Mouse (Mus musculus): ENCODE data around the gene Reep3.
"Not testable (repeated sequence)": the region's sequence is repeated elsewhere in the genome, so short reads cannot be mapped to it uniquely, and the experiment has no call there.

Reep3 gene

DNA sequence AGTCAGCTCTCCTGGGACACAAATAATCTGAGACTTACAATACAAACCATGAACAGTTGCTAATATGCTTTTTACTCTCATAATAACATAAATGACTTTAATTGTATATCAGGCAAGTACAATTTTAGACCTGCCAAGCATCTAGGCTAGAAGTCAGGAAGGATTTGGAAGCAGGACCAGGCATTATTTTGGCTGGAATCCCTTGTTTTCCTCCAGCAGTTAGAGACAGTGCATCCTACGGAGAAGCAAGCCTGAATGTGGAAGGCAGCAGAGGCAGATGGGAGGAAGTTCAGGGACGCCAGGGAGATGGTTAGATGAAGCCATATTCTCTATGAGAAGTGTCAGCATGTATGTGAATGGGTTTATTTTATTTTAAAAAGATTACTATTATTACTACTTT is 79.4 kb downstream of the Reep3 start:
- in situ Hi-C loops (cut with MboI) = no loop called here

- in situ Hi-C loops (cut with MboI) = no loop called here
Measured at GRCm38 (mm10) chr10:67016615-67017278, 80.0 kb downstream of the Reep3 start.

GRCm38 (mm10) chr10:67014746-67015145 is 82.0 kb downstream of the Reep3 start:
- in situ Hi-C loops (cut with MboI) = no loop called here

- in situ Hi-C loops (cut with MboI) = no loop called here
Measured at GRCm38 (mm10) chr10:67010521-67010920, 86.2 kb downstream of the Reep3 start.

DNA sequence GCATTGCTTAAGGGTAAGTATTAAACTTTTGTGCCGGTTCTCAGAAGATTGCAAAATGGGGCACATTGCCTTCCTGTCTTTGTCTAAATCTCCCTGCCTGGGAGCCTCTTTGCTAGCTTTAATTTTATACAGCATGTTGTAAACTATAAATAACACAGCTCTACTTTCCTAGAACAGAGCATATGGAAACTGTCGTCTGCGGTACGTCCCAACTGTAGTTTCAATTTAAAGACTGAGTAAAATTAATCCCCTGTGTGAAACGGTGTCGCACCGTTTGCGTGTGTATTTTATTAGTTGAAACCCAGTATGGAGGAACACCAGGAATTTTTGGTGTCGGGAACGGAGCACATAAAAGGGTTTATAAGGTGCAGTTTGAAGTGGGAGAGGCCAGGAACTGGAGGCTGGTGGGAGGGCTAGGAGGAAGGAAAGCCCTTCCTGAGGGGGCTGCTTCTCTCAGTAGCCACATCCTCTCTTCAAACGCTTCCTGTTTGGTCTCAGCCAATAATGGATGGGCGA is 92.2 kb downstream of the Reep3 start:
- in situ Hi-C loops (cut with MboI) = no loop called here

GRCm38 (mm10) chr10:67003743-67004526 is 92.8 kb downstream of the Reep3 start:
- in situ Hi-C loops (cut with MboI) = no loop called here

DNA sequence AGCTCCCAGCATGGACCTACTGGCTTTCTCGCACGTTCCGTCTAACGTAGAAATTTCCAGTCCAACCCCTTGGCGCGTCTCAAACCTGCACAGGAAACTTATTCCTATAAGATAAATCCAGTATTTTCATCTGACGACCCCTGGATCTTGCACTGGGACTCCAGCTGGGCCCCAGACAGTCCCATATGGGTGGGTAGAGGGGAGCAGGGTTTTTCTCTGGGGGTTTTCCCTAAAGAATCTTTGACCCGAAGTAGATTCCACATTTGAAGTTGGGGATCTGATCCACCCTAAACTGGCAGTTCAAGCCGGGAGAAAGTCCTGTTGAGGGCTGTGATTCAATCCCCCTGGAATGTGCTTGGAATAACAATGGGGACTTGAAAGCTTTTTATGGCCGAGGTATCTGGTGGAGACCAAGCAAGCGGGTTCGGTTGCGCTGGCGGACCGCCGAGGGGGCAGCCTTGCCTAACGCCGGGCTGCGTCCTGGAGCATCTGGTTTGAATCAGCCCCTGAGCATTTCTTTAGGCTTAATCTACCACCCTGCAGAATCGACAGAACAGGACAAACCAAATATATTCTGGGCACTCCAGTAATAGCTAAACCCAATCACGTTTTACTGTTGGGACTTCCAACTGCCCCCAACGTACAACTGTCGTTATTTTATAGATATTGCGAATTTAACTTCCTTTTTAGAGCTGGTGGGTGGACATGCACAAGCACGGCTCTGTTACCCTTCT is 93.6 kb downstream of the Reep3 start:
- in situ Hi-C loops (cut with MboI) = no loop called here

- in situ Hi-C loops (cut with MboI) = no loop called here
Measured at GRCm38 (mm10) chr10:67002207-67003008, 94.3 kb downstream of the Reep3 start.

DNA sequence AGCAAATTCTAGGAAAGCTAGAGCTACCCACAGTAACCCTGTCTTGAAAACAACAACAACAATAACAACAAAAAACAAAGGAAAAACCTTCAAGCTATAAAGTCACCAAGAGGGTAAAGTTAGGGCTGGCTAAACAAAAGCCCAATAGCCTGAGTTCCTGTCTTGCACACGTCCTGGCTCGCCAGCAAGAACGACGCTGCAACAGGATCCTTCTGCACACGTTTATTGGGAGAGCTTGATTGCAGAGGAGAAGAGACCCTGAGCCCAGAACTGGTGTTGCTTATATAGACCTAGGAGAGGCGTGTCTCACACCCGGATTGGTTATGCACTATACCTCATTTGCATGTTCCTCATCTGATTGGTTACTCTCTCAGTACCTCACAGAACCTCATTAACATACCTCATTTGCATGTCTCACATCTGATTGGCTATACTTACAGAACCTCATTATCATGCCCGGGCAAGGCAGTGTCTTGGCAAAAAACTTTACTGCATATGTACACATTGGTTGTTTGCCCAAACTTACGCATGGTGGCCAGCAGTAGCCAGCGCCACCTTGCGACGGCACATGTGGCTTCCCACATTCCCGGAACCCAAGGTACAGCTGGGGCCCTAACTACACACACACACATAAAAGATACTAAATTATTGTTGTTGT is 95.7 kb downstream of the Reep3 start:
- in situ Hi-C loops (cut with MboI) = not testable (repeated sequence)

DNA sequence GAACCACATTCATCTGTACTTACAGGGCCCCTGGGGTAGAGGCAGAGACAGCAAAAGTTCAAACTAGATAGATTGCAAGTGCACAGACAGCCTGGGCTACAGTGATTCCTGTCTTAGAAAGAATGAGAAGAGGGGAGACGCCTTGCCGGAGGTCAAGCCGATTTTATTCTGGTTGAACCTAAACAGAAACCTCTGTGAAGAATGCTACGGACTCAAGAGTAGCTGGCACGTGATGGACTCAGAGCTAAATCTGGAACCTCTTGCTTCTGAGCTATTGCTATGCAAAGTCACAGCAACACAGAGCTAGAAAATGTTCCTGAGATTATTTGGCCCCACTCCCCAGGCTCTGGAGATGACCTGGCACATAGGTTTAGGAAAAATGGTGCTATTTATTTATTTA is 96.6 kb downstream of the Reep3 start:
- in situ Hi-C loops (cut with MboI) = no loop called here

DNA sequence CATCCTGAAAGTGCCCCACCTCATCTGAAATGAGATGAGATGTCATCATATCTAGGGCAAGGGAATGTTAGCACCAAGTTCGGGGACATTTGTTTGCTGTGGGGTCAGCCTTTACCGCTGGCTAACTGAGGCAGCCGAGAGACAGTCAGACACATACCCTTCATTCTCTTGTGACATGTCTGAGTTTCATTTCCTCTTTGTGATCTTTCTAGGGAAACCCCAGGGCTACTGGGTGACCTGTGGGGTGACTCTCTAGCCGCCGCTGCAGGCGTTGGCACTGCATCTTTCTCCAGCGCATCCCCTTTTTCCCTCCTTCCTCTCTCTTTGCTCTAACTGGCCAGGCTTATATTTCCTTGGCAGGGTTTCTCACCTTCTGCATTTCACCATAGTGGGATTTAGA is 98.0 kb downstream of the Reep3 start:
- in situ Hi-C loops (cut with MboI) = no loop called here

DNA sequence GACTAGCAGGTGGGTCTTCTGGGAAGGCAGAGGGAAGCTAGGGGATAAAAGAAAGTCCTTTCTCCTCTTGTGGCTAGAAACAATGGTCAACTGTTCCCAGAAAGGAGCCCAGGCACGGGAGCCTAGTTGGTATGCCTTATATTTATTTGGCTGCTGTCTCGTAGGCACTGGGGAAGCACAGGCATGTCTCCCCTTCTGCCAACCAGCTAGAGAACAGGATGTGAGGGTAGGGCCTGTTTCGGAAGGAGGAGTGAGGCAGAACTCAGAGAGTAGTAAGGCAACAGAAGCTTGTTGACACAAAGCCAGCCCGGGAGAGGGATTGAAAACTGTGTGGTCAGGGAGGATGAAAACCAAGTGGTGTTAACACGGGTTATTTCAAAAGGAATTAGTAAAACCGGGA is 101.6 kb downstream of the Reep3 start:
- in situ Hi-C loops (cut with MboI) = no loop called here

DNA sequence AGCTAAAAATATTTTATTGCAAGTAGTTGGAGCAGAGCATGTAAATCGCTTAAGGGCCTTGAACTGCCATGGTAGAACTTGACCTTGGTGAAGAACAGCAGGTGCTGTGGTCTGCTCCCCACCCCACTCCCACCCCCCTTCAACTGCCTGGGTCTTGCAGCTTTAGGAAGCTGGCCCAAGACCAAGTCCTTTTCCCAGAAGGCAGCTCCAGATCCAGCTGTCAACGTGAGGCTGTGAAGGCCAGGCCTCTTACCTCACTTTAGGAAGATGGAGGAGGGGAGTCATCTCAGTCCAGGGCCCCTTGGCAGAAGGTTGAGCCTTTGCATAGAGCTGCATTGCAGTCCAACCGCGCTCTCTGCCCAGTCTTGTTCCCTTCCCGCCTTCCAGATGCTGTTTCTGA is 102.3 kb downstream of the Reep3 start:
- in situ Hi-C loops (cut with MboI) = no loop called here

GRCm38 (mm10) chr10:66992591-66992990 is 104.2 kb downstream of the Reep3 start:
- in situ Hi-C loops (cut with MboI) = no loop called here

- in situ Hi-C loops (cut with MboI) = no loop called here
Measured at GRCm38 (mm10) chr10:66990506-66990905, 106.2 kb downstream of the Reep3 start.

DNA sequence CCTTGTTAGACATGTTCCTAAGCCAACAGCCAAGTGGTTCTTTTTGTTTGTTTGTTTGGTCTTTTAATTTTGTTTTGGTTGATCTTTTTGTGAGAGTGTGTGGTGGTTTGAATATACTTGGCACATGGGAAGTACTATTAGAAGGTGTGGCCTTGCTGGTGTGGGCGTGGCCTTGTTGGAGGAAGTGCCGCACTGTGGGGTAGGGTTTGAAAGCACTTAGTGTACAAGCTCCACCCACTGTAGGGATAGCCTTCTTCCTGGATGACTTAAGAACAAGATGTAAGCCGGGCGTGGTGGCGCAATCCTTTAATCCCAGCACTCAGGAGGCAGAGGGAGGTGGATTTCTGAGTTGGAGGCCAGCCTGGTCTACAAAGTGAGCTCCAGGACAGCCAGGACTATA is 113.7 kb downstream of the Reep3 start:
- in situ Hi-C loops (cut with MboI) = no loop called here

GRCm38 (mm10) chr10:66978215-66978614 is 118.5 kb downstream of the Reep3 start:
- in situ Hi-C loops (cut with MboI) = no loop called here

DNA sequence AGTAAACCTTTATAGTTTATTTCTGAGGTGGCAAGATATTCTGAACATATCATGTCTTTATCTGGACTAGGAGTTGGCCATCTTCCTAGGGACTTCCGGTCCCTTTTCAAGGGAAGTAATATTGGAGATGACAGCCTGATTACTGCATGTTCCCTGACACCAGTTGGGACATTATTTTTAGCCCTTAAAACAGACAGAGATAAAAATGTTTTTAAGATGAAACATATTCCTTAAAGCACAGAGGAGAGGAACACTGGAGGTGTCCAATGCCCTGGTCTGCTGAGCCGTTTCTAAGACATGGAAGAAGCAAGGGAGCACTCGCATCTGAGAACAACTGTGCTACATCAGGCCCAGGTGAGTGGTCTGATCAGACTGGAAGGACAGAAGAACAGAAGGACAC is 119.7 kb downstream of the Reep3 start:
- in situ Hi-C loops (cut with MboI) = no loop called here

DNA sequence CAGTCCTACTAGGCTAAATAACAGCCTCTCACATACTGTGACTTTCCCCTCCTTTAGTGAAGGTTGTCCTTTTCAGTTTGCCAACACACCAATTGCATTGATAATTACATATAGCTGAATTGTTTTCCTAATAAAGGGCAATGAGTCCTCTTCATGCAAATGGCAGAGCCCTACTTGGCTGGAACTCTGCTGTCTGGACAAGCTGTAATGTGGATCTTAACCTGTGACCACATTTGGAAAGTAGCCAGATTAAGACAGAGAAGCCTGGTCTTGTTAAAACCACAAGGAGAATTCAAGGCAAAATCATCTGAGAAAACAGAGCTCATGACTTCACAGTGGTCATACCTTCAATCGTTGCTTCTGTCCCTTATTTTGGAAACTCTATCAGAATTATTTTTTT is 121.3 kb downstream of the Reep3 start:
- in situ Hi-C loops (cut with MboI) = no loop called here

GRCm38 (mm10) chr10:66974417-66974816 is 122.3 kb downstream of the Reep3 start:
- in situ Hi-C loops (cut with MboI) = no loop called here

- in situ Hi-C loops (cut with MboI) = no loop called here
Measured at GRCm38 (mm10) chr10:66973866-66974265, 122.9 kb downstream of the Reep3 start.
